Mouse (Mus musculus): ENCODE measurements around the gene Cmklr1. TPM values are rescaled to one million over a fixed set of nuclear protein-coding genes. Genes with fewer than 3 reads are reported as not detected.

The Cmklr1 gene
- polyA plus RNA-seq (2017; shearing (Covaris generic)): under 1 TPM in 1 of 3 experiments, not detected in 2; 0.24 TPM

DNA sequence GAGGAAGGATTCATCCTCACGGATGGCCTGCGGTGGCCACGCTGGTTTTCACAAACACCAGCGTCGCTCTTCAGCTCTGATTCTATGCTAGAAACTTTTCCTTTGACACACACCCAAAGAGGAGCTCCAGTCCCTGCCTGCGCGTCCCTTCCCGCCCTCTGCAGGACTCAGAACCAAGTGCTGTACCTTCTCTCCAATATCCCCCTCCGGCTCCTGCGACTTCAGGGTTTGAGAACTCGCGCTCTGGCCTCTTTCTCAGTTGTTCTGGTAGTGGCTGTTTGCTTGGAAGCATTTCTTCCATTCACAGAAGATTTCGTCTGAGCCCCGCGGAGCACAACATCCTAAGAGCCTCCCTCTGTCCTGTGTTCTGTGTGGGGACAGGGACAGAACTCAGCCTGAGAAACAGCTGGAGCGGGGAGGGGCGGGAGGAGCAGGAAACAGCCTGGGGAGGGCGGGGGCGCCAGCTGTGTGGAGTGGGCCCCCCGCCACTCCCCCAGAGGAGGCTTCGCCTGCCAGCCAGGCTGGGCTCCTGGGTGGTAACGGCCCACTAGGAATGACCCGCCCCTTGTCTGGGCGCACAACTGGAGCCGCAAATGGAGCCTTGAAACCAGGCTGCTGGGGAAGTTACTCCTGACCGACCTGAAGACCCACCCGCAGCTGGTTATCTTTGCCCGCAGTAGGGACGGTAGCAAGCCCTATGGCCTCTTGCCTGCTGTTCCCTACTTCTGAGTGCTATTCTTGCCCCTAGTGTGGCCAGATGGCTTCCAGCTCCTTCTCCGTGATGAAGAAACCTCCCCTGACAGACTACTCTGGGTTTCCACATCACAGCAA lies at the start of gene Cmklr1:
Gene Cmklr1 (minus strand): TSS at position 392 of the 831 bp plus-strand sequence.
- ATAC-seq: no peak

DNA sequence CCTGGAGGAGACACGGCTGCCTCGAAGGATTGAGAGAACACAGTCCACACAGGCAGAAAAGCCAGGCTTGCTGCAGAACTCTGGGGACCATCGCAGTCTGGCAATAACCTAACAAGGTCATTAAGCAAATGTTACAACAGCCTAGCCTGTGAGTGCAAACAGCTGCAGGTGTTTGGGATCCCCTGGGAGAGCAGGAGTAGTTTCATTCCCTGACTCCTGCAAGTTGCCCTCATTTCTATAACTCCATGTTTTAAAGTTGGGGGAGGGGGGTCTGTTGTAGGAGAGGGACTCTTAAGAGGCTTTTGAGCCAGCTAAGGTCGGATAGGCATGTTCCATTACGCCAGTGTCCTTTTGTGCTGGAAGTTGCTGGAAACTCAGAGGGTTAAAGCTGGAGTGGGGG lies 44.2 kb upstream of the Cmklr1 start:
- ATAC-seq: no peak

DNA sequence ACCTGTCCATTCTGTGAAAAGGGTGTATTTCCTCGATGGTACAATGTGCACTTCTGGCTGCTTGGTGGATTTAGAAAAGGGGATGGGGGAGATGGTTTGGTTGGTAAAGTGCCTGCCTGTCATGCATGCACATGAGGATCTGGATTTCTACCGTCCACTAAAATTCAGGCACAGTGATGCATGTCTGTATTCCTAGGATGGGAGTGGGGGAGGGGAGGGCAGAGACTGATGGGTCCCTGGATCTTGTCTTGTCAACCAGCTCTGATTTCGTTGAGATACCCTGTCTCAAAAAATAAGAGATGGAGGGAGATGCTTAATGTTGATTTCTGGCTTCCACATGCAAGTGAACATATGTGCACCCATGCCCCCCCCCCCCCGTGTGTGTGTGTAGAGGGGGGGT lies 43.8 kb upstream of the Cmklr1 start:
- ATAC-seq: no peak

DNA sequence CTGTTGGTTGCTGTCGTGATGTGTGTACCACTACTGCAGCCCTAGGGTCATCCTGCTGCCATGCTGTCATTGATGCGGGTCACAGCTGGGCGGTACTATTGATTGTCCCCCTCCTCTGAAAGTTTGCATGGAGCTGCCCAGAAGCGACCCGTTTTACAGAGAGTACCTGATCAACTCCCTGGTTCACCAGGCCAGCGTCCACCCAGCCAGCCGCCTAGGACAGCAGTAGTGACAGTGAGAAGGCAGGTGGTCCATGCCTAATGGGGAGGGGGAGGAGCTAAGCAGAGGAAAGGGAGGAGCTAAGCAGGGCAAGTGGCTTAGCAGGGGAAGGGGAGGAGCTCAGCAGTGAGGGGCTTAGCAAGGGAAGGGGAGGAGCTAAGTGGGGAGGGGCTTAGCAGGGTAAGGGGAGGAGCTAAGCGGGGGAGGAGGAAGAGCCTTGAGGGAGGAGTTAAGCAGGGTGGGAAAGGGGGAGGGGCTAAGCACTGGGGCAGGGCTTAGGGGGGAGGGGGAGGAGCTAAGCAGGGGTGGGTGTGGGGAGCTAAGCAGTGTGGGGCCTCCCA lies 43.0 kb upstream of the Cmklr1 start:
- ATAC-seq: no peak

DNA sequence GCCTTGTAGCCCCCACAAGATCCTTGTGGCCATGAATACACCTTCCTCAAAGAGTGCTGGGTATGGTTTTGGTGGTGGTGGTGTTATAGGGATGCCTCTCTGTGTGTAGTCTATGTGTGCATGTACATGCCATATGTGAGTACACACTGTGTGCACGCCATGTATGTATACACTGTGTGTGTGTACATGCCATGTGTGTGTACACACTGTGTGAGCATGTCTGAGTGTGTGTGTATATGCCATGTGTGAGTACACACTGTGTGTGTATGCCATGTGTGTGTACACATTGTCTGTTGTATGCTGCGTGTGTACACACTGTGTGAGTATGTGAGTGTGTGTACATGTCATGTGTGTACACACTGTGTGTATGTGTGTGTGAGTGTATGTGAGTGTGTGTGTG lies 40.6 kb upstream of the Cmklr1 start:
- no peak for ATAC-seq

DNA sequence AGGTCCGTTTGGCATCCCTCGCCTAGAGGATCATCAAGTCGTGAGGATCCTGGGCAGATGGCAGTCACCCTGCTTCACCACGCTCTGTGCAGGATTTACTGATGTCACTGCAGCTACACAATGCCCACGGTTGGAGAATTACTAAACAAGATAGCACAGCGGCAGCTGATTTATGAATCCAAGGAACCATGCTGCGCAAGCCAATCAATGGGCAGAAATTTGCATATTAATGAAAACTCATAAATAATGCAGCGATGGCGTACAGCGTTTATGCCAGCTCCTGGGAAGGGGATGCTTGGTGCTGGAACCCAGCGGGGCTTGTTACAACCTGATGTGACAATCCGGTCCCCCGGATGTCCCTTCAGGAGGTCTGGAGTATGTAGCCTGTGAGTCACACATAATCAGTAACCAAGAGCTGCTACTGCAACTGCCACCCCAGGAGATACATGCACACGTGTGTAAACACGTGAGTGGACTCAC lies 39.9 kb upstream of the Cmklr1 start:
- no peak for ATAC-seq

DNA sequence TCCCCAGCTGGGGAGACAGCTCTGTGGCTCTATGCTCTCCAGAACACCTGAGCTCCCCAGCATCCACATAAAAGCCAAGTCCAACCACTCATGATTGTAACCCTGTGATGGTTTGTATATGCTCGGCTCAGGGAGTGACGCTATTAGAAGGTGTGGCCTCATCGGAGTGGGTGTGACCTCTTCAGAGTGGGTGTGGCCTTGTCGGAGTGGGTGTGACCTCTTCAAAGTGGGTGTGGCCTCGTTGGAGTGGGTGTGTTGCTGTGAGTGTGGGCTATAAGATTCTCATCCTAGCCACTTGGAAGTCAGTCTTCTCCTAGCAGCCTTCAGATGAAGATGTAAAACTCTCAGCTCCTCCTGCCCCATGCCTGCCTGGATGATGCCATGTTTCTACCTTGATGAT lies 37.3 kb upstream of the Cmklr1 start:
- ATAC-seq: no peak

DNA sequence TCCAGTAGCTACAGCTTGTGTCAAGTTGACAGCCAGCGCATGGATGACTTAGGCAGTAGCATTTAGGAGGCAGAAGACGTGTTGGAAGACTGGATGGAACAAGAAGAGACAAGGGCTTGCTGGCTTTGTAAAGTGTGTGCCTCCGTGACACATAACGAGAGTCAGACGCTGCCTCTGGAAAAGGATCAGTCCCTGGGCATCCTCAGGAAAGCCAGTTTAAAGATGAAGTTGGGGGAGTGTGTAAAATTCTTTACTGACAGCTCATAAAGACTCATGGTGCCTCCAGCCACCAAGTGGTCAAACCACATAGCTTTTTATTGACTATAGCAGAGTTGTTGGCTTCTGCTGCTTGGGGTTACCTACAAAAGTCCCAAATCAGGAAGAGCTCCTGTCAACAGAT lies 35.2 kb upstream of the Cmklr1 start:
- ATAC-seq: no peak

DNA sequence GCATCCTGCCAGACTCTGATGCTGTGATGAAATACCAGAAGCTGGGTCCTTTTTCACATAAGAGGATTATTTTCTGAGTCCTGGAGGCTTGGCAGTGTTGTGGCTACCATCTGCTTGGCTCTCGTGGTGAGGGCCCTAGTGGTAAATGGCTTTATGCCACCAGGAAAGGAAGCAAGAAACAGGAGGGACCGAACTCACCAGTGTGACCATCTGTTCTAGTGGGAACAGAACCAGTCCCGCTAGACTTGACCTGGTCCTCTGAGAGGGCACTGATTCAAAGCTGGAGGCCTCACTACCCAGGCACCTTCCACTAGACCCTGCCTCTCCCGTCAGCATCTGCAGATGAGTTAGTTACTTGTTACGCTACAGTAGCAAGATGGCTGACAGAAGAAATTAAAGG lies 33.0 kb upstream of the Cmklr1 start:
- no peak for ATAC-seq

DNA sequence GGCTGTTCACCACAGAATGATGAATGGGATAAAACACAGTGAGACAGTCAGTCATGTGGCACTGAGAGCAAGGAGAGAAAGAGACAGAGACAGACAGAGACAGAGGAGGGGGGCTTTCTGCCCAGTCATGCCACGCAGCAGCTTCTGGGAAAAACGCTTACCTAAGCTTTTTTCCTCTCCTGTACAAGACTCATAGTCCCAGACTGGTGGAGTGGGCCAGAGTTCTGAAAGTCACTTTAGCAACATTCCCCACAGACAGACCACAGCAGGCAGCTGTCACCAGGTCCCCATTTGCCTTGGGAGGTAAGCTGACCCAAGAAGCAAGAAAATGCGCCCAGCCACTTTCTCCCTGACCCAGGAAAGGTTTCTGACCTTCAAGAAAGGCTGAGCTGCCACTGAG lies 32.2 kb upstream of the Cmklr1 start:
- ATAC-seq: no peak

DNA sequence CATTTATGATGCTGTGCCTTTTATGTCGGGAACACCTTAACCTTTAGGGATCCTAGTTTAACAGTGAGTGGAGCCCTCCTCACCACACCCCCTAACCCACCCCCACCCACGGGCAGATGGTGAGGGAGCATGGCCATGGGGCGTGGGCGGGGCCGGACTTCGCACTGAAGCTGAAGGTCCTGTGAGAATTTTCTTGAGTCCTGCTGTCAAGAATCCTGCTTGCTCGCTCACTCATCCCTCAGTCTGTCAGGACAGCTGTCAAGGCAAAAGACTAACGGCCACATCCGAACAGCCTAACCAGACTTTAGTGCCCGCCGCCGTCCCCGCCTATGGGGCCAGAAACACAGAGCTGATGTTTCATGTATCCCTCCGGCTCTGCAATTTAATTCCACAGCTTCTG lies 31.0 kb upstream of the Cmklr1 start:
- no peak for ATAC-seq

DNA sequence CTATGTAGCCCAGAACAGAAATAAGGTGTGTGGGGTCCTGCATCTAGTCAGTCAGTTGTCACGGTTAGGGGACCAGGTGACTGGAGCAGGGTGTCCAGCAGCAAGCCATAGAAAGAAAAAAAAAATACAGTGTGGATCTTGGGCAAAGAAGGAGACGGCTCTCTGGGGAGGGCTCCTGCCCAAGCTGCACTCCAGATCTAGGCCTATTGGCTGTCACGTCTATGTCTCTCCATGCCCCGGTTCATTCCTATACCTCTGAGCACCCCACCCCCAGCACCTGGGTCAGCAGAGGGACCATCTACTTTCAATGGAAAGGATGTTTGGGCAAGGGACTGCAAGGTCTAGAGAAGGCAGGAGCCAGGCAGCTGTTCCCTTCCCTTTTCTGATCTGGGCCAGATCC lies 29.3 kb upstream of the Cmklr1 start:
- ATAC-seq: no peak

DNA sequence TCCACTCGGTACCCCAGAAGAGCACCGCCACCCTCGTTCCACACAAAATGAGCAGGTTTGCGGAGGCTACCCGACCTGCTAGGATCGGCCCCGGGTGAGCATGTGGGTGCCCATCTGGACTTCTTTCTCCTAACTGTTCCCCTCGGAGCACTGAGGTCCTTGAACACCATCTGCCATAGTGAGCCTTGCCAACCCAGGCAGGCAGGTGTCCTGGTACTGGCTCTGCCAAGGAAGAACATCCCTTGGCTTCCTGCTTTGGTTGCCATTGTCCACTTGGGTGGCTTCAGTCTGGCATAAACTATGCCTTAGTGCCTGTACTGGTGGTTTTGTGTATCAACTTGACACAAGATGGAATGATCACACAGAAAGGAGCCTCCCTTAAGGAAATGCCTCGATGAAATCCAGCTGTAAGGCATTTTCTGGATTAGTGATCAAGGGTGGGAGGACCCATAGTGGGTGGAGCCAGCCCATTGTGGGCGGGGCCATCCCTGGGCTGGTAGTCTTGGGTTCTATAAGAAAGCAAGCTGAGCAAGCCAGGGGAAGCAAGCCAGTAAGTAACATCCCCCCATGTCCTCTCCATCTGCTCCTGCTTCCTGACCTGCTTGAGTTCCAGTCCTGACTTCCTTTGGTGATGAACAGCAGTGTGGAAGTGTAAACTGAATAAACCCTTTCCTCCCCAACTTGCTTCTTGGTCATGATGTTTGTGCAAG lies 28.7 kb upstream of the Cmklr1 start:
- ATAC-seq: no peak

DNA sequence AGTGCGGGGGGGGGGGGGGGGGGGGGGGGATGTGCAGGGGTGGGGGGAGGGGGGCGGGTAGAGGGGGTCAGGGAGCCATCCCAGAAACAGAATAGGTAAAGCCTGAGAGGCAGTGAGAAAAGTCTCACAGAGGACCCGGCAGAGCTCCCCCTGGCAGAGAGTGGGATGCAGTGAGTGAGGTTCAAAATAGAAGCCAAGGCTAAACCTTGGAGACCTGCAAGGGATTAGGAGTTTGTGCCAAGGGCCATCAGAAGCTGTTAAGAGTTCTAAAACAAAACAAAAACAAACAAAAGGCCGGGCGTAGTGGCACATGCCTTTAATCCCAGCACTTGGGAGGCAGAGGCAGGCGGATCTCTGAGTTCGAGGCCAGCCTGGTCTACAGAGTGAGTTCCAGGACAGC lies 27.3 kb upstream of the Cmklr1 start:
- no peak for ATAC-seq

DNA sequence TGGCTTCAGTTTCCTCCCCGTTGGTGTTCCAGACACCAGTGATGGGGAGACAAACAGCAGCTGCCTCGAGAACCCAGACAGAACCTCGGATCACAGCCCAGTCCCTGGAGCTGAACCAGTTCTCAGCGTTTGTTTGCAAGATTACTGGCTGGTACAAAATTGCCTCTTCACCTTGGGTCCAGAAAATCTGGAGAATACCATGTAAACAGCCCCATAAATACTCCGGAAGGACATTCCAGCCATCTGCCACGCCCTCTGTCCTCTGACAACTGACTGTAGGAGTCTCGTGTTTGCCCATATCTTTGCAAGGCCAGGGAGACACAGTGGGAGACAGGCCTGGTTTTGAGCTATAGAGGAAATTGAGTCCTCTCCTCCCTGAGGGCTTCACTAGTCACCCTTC lies 24.6 kb upstream of the Cmklr1 start:
- ATAC-seq: no peak

DNA sequence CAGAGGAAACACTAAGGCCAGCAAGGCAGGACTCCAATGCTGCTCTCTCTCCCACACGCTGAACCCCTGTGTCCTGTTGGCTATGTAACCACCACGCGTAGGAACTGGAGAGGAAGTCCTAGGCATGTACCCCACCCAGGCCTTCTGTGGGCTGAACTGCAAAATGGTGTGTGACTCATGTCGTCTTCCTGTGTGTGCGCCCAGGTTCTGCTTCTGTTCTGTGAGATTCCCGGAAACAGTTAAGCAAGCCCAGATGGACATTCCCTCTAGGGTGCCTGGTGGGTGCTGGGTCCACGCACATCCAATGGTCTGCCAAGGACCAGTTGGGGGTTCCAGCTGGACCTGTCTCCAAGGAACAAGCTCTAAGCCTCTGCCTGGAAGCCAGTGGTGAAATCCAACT lies 22.2 kb upstream of the Cmklr1 start:
- peak; percentile 25 for ATAC-seq

DNA sequence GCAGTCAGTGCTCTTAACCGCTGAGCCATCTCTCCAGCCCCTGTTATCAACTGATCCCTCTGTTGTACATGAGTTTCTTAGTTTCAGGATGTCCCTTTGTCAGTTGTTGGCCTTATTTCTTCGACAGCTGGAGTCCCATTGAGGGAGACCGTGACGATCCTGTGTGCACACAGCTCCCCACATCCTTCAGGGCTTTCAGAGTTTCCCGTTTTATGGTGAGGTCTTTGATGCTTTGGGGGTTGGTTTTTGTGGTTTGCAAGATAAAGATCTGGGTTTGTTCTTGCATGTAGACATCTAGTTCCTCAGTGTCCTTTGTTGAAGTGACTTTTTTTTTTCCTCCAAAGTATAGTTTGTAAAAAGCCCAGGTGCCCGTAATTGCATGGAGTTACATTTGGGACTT lies 20.4 kb upstream of the Cmklr1 start:
- ATAC-seq: peak; percentile 28

DNA sequence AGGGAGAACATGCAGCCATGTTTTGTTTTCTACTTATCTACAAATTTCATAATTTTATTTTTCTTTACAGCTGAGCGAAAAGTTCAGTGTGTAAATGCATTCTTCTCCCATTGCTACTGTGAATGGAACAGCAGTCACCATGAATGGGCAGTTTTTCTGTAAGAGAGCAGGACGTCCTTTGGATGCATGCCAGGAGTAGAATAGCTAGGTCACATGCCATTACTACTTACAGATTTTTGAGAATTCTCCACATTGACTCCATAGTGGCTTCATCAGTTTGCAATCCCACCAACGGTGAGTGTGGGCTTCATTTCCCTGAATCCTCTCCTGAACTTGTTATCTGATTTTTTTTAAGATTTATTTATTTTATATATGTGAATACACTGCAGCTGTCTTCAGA lies 19.9 kb upstream of the Cmklr1 start:
- no peak for ATAC-seq

DNA sequence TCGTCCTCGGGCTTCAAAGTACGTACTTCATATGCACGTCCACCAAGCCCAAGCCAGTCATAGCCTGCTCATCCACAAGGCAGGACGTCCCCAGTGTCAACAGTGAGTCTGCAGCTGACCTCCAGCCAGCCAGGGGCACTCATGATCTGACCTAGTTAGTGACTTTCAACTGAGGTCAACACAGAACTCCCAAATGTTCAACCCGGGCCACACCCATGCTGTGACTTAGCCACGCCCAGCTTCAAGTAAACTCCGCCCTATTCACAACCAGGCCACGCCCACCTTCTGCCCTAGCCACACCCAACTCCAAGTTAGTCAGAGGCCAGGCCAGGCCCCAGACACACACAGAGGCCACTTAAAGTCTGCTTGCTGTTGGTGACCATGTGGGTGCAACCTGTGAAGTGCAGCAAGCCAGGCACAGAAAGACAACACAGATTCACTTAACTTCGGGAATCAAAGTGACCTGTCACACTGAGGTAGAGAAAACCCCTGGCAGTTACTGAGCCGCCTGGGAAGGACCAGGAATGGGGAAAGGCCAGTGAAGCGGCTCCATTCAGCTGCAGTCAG lies 14.5 kb upstream of the Cmklr1 start:
- no peak for ATAC-seq

DNA sequence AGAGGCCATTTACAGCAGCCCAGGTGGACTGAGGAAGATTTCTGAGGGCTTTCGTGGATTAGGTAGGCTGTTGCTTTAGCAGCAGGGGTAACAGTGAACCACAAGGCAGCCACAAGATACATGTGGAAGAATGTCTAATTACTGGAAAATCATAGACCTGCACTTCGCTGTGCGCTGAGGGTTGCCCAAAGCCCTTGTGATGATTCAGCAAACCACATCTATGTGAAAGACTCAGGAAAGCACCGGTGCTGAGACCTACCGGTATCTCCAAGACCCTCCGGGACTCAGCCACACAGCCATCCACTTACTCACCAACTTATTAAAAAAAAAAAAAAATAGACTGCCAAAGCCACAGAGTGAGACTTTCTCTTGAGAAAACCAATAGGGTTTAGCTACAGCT lies 13.9 kb upstream of the Cmklr1 start:
- no peak for ATAC-seq

DNA sequence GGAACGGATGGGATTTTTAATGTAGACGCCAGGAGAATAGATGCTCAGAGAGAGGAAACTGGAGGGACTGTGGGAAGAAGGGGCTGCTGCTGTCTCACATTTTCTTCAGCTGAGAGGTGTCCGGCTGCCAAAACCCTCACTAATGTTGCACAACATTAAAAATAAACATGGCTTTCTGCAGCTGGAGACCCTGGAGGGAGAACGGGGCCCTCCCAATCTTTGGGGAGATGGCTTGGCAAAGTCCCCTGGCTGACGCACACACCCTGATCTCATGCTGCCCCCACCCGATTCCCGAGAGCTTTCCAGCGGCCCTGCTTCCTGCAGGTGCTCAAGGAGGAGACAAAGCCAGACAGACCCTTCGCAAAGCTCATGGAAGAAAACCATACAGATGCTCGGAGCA lies 10.6 kb upstream of the Cmklr1 start:
- ATAC-seq: no peak

DNA sequence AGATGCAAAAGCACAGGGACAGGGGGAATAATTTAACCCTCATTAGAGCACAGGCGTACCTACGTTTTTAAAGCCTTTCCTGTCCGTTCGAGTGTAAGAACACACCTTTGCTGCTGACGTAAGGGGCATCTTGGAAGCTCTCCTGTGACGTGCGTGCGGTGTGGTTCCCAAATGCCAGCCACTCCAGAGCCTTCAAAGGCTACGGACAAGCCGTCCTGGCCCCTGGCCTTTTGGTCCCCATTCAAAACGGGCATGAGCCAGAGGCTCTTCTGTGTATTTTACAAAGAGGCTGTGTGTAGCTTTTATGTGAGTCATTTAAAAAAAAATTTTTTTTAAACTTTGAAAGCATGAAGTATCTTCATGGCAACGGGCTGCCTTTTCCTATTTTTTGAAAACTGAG lies 4.6 kb upstream of the Cmklr1 start:
- no peak for ATAC-seq

DNA sequence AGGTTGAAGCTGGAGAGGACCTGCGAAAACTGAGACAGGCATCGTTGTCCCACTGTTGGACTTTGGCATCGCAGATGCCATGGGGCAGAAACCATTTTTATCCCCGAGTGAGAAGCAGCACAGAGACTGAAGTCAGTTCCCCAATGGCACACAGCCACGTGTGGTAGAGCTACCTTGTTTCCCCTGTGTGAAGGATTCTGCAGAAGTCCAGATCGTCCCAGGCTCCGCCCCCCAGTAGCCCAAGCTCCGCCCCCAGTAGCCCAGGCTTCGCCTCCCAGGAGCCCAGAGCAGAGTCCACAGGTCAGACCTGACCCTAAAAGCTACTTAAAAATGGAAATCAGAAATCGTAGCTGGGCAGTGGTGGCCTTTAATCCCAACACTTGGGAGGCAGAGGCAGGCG lies 4.0 kb upstream of the Cmklr1 start:
- ATAC-seq: no peak

DNA sequence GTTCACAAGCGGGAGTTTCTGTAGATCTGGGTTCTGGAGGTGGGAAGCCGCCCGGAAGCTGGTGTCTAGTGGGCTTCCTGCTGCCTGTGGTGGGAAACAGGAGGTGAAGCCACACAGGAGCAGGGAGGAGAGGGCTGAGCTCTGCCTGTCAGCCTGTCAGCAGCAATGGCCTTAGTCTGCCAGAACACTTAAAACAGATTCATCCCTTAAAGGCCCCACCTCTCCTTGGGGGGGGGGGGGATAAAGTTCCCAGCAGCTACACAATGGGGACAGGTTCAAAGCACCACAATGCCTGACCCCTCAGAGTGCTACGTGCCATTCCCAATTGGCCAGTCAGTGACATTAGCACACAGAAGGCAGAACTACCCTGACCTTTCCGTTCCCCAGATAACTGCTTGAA lies 2.0 kb upstream of the Cmklr1 start:
- ATAC-seq: no peak
